Mouse (Mus musculus): Measurements from ENCODE around the gene Palm2. TPM values are rescaled to one million over a fixed set of nuclear protein-coding genes. Genes with fewer than 3 reads are reported as not detected.
"Not testable (repeated sequence)": the region's sequence is repeated elsewhere in the genome, so short reads cannot be mapped to it uniquely, and the experiment has no call there.

Gene Palm2
- 1.4 and 2.0 TPM in 2 replicates for polyA plus RNA-seq (2014; fragmentation: Nextera tagmentation; extraction: Ambion mirVana)

GRCm38 (mm10) chr4:57433941-57434704 lies at the start of gene Palm2:
TSS of gene Palm2 (plus strand) at chr4:57434247.
- Histone ChIP-seq H3K27ac (ENCODE audit: low read depth, low read length) (no peak within 1 kb of the TSS), H3K4me3 (ENCODE audit: low read depth, low read length) (peak within 1 kb of the TSS; percentile 62), H3K9me3 (ENCODE audit: control insufficient read depth, low read length) (no peaks in the 10 kb centered on the region), H3K36me3 (ENCODE audit: control insufficient read depth, insufficient read depth, low read length) (no peaks in the 10 kb centered on the region), H3K4me2 (ENCODE audit: low read depth) (peak within 1 kb of the TSS; percentile 98), H3K4me1 (ENCODE audit: control insufficient read depth, insufficient read depth, low read length) (peaks cover 3% of the 10 kb centered on the region; the same call in 1 of the 2 replicates), H3K9ac (ENCODE audit: low read length) (peak within 1 kb of the TSS; percentile 65), H3K27me3 (ENCODE audit: control insufficient read depth, insufficient read depth, low read length) (peaks cover 12% of the 10 kb centered on the region)
- DNase-seq (ENCODE audit: low spot score) (peak; percentile 77), ATAC-seq (ENCODE audit: insufficient read depth, low FRiP score, low TSS enrichment) (peak; percentile 89)
- under 1% methylated on average over 67 of the region's 67 CpGs for WGBS

DNA sequence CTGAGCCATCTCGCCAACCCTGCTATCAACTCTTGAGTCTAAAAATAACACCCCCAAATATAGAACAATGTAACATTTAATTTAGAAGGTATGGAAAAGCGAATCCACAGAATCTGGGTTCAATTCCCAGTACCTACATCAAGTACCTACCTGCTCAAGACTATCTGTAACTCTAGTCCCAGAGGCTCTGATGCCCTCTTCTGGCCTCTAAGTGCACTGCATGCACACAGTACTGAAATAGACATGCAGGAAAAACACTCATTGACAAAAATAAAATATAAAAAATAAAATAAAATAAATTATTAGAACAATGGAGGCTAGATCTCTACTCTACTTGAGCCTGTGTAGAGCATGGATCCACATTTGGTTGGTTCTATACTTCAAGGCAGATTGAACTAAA lies 49.7 kb upstream of the Palm2 start:
- H3K4me3 ChIP-seq (ENCODE audit: low read depth, low read length): no peak overlapping the region
- ATAC-seq (ENCODE audit: insufficient read depth, low FRiP score, low TSS enrichment) (no peak), DNase-seq (ENCODE audit: low spot score) (no peak)
- no peaks in the 10 kb centered on the region for H3K27me3 ChIP-seq (ENCODE audit: control insufficient read depth, insufficient read depth, low read length)
- no peak overlapping the region for H3K27ac ChIP-seq (ENCODE audit: low read depth, low read length)
- no peaks in the 10 kb centered on the region for H3K9me3 ChIP-seq (ENCODE audit: control insufficient read depth, low read length)
- H3K36me3 ChIP-seq (ENCODE audit: control insufficient read depth, insufficient read depth, low read length): no peaks in the 10 kb centered on the region
- no peak overlapping the region for H3K4me2 ChIP-seq (ENCODE audit: low read depth)
- no peak overlapping the region for H3K9ac ChIP-seq (ENCODE audit: low read length)
- WGBS: 87% methylated on average over 2 of the region's 2 CpGs
- no peaks in the 10 kb centered on the region for H3K4me1 ChIP-seq (ENCODE audit: control insufficient read depth, insufficient read depth, low read length)

DNA sequence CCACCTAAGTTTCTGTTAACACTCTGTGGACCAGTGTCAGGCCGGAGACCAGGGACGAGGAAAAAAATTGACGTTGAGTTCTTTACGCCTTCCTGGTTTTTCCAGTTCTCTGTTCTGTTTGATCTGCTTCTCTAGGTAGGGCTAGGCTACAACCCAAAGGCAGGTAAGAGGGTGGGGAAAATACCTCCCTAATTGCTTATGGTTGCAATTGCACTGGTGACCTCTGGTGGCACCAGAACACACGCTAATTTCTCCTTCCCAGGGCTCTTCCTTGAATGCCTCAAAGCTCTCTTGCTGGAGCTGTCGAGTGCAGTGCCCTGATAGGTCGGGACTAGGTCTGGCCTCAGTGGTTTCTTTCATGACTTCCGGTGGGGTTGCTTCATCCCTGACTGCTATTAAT lies 42.9 kb upstream of the Palm2 start:
- Histone ChIP-seq H3K27ac (ENCODE audit: low read depth, low read length) (no peak overlapping the region), H3K9ac (ENCODE audit: low read length) (no peak overlapping the region)
- 57% methylated on average over 8 of the region's 8 CpGs for WGBS

DNA sequence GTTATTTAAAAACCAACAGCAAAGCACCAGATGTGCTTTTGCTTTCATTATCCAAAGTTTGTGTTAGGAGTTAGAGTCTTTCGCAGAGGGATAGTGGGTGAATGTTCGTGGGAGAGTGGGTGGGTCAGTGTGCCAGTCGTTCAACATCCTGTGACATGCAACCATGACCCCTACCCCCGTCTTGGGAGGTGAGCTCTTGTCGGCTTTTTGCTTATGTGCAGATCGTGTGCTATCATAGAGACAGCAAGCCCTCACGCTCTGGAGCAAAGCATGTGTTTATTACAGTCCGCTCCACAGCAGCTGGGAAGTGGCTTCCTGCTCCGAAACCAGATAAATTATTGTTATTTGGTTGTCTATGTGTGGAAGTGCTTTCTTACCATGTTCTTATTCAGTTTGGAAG lies 37.6 kb upstream of the Palm2 start:
- DNase-seq (ENCODE audit: low spot score) (no peak), ATAC-seq (ENCODE audit: insufficient read depth, low FRiP score, low TSS enrichment) (no peak)
- no peaks in the 10 kb centered on the region for H3K36me3 ChIP-seq (ENCODE audit: control insufficient read depth, insufficient read depth, low read length)
- H3K4me1 ChIP-seq (ENCODE audit: control insufficient read depth, insufficient read depth, low read length): no peaks in the 10 kb centered on the region
- no peak overlapping the region for H3K4me2 ChIP-seq (ENCODE audit: low read depth)
- no peaks in the 10 kb centered on the region for H3K27me3 ChIP-seq (ENCODE audit: control insufficient read depth, insufficient read depth, low read length)
- no peak overlapping the region for H3K27ac ChIP-seq (ENCODE audit: low read depth, low read length)
- no peaks in the 10 kb centered on the region for H3K9me3 ChIP-seq (ENCODE audit: control insufficient read depth, low read length)
- no peak overlapping the region for H3K4me3 ChIP-seq (ENCODE audit: low read depth, low read length)
- WGBS: 82% methylated on average over 9 of the region's 9 CpGs
- H3K9ac ChIP-seq (ENCODE audit: low read length): no peak overlapping the region

More for the DNA sequence above, 42.9 kb upstream of the Palm2 start:
- Histone ChIP-seq H3K36me3 (ENCODE audit: control insufficient read depth, insufficient read depth, low read length) (no peaks in the 10 kb centered on the region), H3K4me3 (ENCODE audit: low read depth, low read length) (no peak overlapping the region), H3K4me1 (ENCODE audit: control insufficient read depth, insufficient read depth, low read length) (no peaks in the 10 kb centered on the region), H3K9me3 (ENCODE audit: control insufficient read depth, low read length) (no peaks in the 10 kb centered on the region), H3K4me2 (ENCODE audit: low read depth) (no peak overlapping the region), H3K27me3 (ENCODE audit: control insufficient read depth, insufficient read depth, low read length) (no peaks in the 10 kb centered on the region)
- ATAC-seq (ENCODE audit: insufficient read depth, low FRiP score, low TSS enrichment) (no peak), DNase-seq (ENCODE audit: low spot score) (no peak)

DNA sequence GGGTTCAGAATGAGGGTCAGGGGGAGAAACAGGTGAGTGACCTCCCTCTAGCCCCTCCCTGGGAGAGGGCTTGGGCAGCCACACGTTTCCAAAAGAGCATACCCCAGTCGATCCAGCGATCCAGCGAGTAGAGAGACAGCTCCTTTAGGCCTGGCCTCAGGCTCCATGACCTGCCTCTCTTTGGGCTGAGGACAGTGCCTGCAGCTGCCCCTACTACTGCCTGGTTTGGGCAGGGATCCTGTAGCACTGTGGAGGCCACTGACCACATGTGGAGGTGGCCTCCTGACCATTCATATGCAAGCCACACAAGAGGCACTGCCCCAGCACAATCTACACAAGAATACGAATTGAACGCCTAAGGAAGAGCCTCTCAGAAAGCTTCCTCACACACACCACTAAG lies 21.7 kb upstream of the Palm2 start:
- not testable (repeated sequence) for H3K4me1 ChIP-seq (ENCODE audit: control insufficient read depth, insufficient read depth, low read length); H3K9ac ChIP-seq (ENCODE audit: low read length); DNase-seq (ENCODE audit: low spot score); H3K4me2 ChIP-seq (ENCODE audit: low read depth); H3K36me3 ChIP-seq (ENCODE audit: control insufficient read depth, insufficient read depth, low read length); H3K4me3 ChIP-seq (ENCODE audit: low read depth, low read length); H3K9me3 ChIP-seq (ENCODE audit: control insufficient read depth, low read length); H3K27ac ChIP-seq (ENCODE audit: low read depth, low read length); H3K27me3 ChIP-seq (ENCODE audit: control insufficient read depth, insufficient read depth, low read length); ATAC-seq (ENCODE audit: insufficient read depth, low FRiP score, low TSS enrichment)
- 38% methylated on average over 6 of the region's 6 CpGs for WGBS

DNA sequence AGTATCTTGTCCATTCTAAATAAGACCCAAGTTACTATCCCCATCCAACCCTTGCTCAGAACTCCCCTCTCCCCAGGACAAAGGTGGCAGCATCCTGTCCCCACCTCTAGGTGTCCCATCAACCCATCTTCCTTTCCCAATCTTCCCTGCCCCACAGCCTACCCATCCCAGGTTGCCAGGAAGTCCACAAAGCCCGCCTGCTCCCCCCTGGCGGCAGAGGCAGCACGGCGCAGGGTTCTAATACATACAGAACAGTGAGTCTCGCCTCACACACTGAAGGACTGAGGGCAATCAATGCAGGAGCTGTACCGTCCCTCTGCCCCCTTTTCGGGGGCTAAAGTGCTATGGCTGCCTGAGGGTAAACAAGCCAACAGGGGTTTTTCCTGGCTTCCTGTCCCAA lies 21.0 kb upstream of the Palm2 start:
- WGBS: 48% methylated on average over 7 of the region's 7 CpGs
- no peaks in the 10 kb centered on the region for H3K27me3 ChIP-seq (ENCODE audit: control insufficient read depth, insufficient read depth, low read length)
- ATAC-seq (ENCODE audit: insufficient read depth, low FRiP score, low TSS enrichment): no peak

DNA sequence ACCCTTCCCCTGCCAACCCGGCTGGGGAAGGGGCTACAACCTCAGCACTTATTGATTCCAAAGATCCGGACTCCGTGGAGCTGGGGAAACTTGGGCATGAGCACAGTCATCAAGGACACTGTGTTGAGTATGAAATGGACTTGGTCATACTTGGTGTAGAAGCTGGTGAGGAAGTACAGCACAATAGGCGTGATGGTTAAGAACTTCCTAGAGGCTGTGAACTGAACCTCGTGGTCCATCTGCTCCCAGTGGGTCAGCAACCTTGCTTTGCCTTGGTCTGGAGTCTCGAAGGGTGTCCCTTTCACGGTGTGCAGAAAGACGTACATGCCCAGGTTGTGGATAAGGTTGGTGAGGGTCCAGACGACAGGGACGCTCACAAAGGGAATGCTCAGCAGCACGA lies 20.4 kb upstream of the Palm2 start:
- not testable (repeated sequence) for H3K9me3 ChIP-seq (ENCODE audit: control insufficient read depth, low read length); H3K36me3 ChIP-seq (ENCODE audit: control insufficient read depth, insufficient read depth, low read length); H3K4me2 ChIP-seq (ENCODE audit: low read depth); H3K4me3 ChIP-seq (ENCODE audit: low read depth, low read length); DNase-seq (ENCODE audit: low spot score); H3K4me1 ChIP-seq (ENCODE audit: control insufficient read depth, insufficient read depth, low read length); ATAC-seq (ENCODE audit: insufficient read depth, low FRiP score, low TSS enrichment); H3K27ac ChIP-seq (ENCODE audit: low read depth, low read length); H3K27me3 ChIP-seq (ENCODE audit: control insufficient read depth, insufficient read depth, low read length); H3K9ac ChIP-seq (ENCODE audit: low read length)
- WGBS: 89% methylated on average over 11 of the region's 11 CpGs

More for the DNA sequence above, 21.0 kb upstream of the Palm2 start:
- H3K9ac ChIP-seq (ENCODE audit: low read length): no peak overlapping the region
- DNase-seq (ENCODE audit: low spot score): no peak
- no peak overlapping the region for H3K4me3 ChIP-seq (ENCODE audit: low read depth, low read length)
- H3K27ac ChIP-seq (ENCODE audit: low read depth, low read length): no peak overlapping the region
- no peaks in the 10 kb centered on the region for H3K36me3 ChIP-seq (ENCODE audit: control insufficient read depth, insufficient read depth, low read length)
- no peaks in the 10 kb centered on the region for H3K9me3 ChIP-seq (ENCODE audit: control insufficient read depth, low read length)
- no peaks in the 10 kb centered on the region for H3K4me1 ChIP-seq (ENCODE audit: control insufficient read depth, insufficient read depth, low read length)
- H3K4me2 ChIP-seq (ENCODE audit: low read depth): no peak overlapping the region

DNA sequence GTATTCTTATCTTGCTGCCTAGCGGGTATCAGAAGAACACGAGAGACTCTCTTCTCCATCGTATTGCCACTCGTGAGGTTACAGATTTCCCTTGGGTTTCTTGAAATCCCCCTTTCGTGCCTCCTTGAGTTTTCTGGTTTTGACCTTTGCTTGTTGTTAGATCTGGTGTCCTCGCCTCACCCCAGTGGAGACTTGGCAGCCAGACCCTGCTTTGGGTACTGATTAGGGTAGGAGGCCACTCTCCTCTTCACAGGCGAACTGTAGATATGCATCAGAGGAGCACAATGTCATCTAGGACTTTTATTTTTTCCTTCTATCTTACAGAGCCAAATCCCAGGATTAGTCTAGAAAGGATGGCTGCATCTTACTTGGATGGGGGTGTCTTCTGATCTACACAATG lies 10.0 kb upstream of the Palm2 start:
- H3K27me3 ChIP-seq (ENCODE audit: control insufficient read depth, insufficient read depth, low read length): no peaks in the 10 kb centered on the region
- H3K9ac ChIP-seq (ENCODE audit: low read length): no peak overlapping the region
- DNase-seq (ENCODE audit: low spot score) (no peak), ATAC-seq (ENCODE audit: insufficient read depth, low FRiP score, low TSS enrichment) (no peak)
- H3K4me3 ChIP-seq (ENCODE audit: low read depth, low read length): no peak overlapping the region
- no peaks in the 10 kb centered on the region for H3K9me3 ChIP-seq (ENCODE audit: control insufficient read depth, low read length)
- H3K4me2 ChIP-seq (ENCODE audit: low read depth): no peak overlapping the region
- no peaks in the 10 kb centered on the region for H3K36me3 ChIP-seq (ENCODE audit: control insufficient read depth, insufficient read depth, low read length)
- H3K27ac ChIP-seq (ENCODE audit: low read depth, low read length): no peak overlapping the region
- no peaks in the 10 kb centered on the region for H3K4me1 ChIP-seq (ENCODE audit: control insufficient read depth, insufficient read depth, low read length)
- 88% methylated on average over 7 of the region's 7 CpGs for WGBS

GRCm38 (mm10) chr4:57428317-57428716 lies 5.7 kb upstream of the Palm2 start:
- Histone ChIP-seq H3K4me3 (ENCODE audit: low read depth, low read length) (no peak overlapping the region), H3K36me3 (ENCODE audit: control insufficient read depth, insufficient read depth, low read length) (no peaks in the 10 kb centered on the region), H3K4me2 (ENCODE audit: low read depth) (no peak overlapping the region), H3K4me1 (ENCODE audit: control insufficient read depth, insufficient read depth, low read length) (no peaks in the 10 kb centered on the region), H3K9me3 (ENCODE audit: control insufficient read depth, low read length) (no peaks in the 10 kb centered on the region), H3K27me3 (ENCODE audit: control insufficient read depth, insufficient read depth, low read length) (peaks cover 2% of the 10 kb centered on the region), H3K27ac (ENCODE audit: low read depth, low read length) (no peak overlapping the region), H3K9ac (ENCODE audit: low read length) (no peak overlapping the region)
- ATAC-seq (ENCODE audit: insufficient read depth, low FRiP score, low TSS enrichment) (no peak), DNase-seq (ENCODE audit: low spot score) (no peak)
- 84% methylated on average over 8 of the region's 8 CpGs for WGBS

Data from neural tube, embryonic 11.5 days (tissue).